ENCODE assay signal across 8 mouse cellular contexts in the genomic region with DNA sequence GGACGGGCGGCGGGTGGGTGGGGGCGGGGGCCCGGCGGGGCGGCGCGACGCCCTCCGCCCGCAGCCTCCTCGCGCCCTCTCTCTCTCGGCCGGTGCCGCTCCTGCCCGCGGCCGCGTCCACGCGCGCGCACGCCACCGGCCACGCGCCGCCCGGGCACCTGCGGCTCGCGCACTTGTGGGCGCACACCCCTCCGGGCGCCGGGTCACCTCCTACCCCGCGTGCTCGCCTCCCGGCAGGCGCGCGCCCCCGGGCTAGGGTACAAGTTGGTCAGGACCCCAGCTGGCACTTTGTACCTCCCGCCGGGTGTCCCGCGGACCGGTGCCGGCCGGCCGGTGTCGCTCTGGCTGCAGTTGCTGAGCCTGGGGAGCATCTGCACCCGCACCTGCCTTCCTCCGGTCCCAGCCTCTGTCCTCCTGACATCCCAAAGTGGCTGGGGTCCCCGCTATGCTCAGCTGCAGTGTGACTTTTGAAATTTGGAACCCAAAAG. TPM values are rescaled to one million over a fixed set of nuclear protein-coding genes. Genes with fewer than 3 reads are reported as not detected.
DNase-seq lines count a peak whose midpoint lies in the region; ATAC-seq and TF ChIP-seq lines count a peak whose summit lies in the region.

No protein-coding gene starts in this region.

- no peak for TF ChIP-seq CTCF in lung, embryonic 14.5 days (IDR thresholded peaks at IDR 0.05; ENCODE audit: low read depth)

- H3K9me3 ChIP-seq in forebrain, embryonic 15.5 days, result no peaks in the 10 kb centered on the region
- no peaks in the 10 kb centered on the region for H3K9me3 ChIP-seq in lung, embryonic 14.5 days (ENCODE audit: low read depth, low read length)

- H3K4me1 ChIP-seq in brown adipose tissue, adult 24 weeks (ENCODE audit: control insufficient read depth, insufficient read depth, insufficient read length, low read length), result no peaks in the 10 kb centered on the region
- H3K4me1 ChIP-seq in forebrain, embryonic 15.5 days, result peaks cover 15% of the 10 kb centered on the region; the same call in 1 of the 2 replicates
- H3K4me1 ChIP-seq in lung, embryonic 14.5 days (ENCODE audit: insufficient read depth), result no peaks in the 10 kb centered on the region

- peak; percentile 71 for ATAC-seq in forebrain, embryonic 15.5 days (replicated peaks)
- peak; percentile 66 for ATAC-seq in lung, embryonic 14.5 days (ENCODE audit: insufficient read depth)

- no peaks in the 10 kb centered on the region for H3K27me3 ChIP-seq in forebrain, embryonic 15.5 days
- 0 out of 2 replicates have a peak, but pooled peaks cover 4% of the 10 kb centered on the region for H3K27me3 ChIP-seq in lung, embryonic 14.5 days (ENCODE audit: insufficient read depth, low read length)

- peak overlapping the region; percentile 75 for H3K9ac ChIP-seq in forebrain, embryonic 15.5 days (replicated peaks)
- peak overlapping the region; percentile 67 for H3K9ac ChIP-seq in lung, embryonic 14.5 days

- H3K27ac ChIP-seq in brown adipose tissue, adult 24 weeks (replicated peaks; ENCODE audit: low read depth, low read length), result no peak overlapping the region
- peak overlapping the region; percentile 72 for H3K27ac ChIP-seq in forebrain, embryonic 15.5 days (replicated peaks)
- H3K27ac ChIP-seq in lung, embryonic 14.5 days (ENCODE audit: low read depth), result no peak overlapping the region

- WGBS in forebrain, embryonic 15.5 days, result 1% methylated on average over 54 of the region's 58 CpGs
- under 1% methylated on average over 36 of the region's 58 CpGs for WGBS in lung, embryonic 14.5 days

- peak; percentile 52 for DNase-seq in Muller cell, postnatal 12 days (ENCODE audit: inconsistent ontology term)
- peak; percentile 40 for DNase-seq in heart, postnatal 4 days
- peak; percentile 14 to 26 for DNase-seq in layer of hippocampus, adult 8-10 months (ENCODE audit: low spot score in 2 of 2)
- DNase-seq in lung, embryonic 14.5 days, result peak; percentile 51
- DNase-seq in retina, embryonic 14.5 days (ENCODE audit: low spot score), result peak; percentile 65
- DNase-seq in urinary bladder, postnatal 36 days (ENCODE audit: low spot score in 2 of 2), result peak; percentile 3 to 10

- no peaks in the 10 kb centered on the region for H3K36me3 ChIP-seq in forebrain, embryonic 15.5 days
- no peaks in the 10 kb centered on the region for H3K36me3 ChIP-seq in lung, embryonic 14.5 days (ENCODE audit: insufficient read depth)

- H3K4me2 ChIP-seq in forebrain, embryonic 15.5 days (replicated peaks), result peak overlapping the region; percentile 90
- H3K4me2 ChIP-seq in lung, embryonic 14.5 days, result peak overlapping the region; percentile 95

- peak overlapping the region; percentile 61 for H3K4me3 ChIP-seq in brown adipose tissue, adult 24 weeks (ENCODE audit: insufficient read depth, low read depth, low read length)
- peak overlapping the region; percentile 89 for H3K4me3 ChIP-seq in forebrain, embryonic 15.5 days
- H3K4me3 ChIP-seq in lung, embryonic 14.5 days (ENCODE audit: low read depth, low read length), result peak overlapping the region; percentile 71

RNA-seq across cellular contexts. Expression of a gene that starts 0.7 kb away (rescaled TPM):
- 8.3 and 8.7 TPM in 2 replicates for polyA plus RNA-seq in brown adipose tissue, adult 24 weeks (2012; ENCODE audit: insufficient read depth, insufficient read length, missing spikeins)
- 90.6 and 93.1 TPM in 2 replicates for polyA plus RNA-seq in forebrain, embryonic 15.5 days (2015; fragmentation: Nextera tagmentation; extraction: Ambion mirVana)
- total RNA-seq in heart, postnatal 4 days (2021), result 10 to 100 TPM; 10.3 to 11.3 TPM
- 10 to 100 TPM; 48.3 to 54.4 (median 52.3) TPM for total RNA-seq in layer of hippocampus, adult 8-10 months (2022)
- polyA plus RNA-seq in lung, embryonic 14.5 days (2014; fragmentation: Nextera tagmentation; extraction: Ambion mirVana), result 31.1 and 31.9 TPM in 2 replicates

RNA-seq across cellular contexts. Expression of a gene that starts 6.3 kb away (rescaled TPM):
- not detected in 2 replicates for polyA plus RNA-seq in brown adipose tissue, adult 24 weeks (2012; ENCODE audit: insufficient read depth, insufficient read length, missing spikeins)
- not detected in 2 replicates for polyA plus RNA-seq in forebrain, embryonic 15.5 days (2015; fragmentation: Nextera tagmentation; extraction: Ambion mirVana)
- total RNA-seq in heart, postnatal 4 days (2021), result not detected
- total RNA-seq in layer of hippocampus, adult 8-10 months (2022), result not detected
- polyA plus RNA-seq in lung, embryonic 14.5 days (2014; fragmentation: Nextera tagmentation; extraction: Ambion mirVana), result not detected in 2 replicates

Comparison
In these comparisons a context has a peak if more than half of its experiments do, and no peak if none do; other contexts are left out.
1. DNase-seq: peak in every context shown above with its lines; median percentile 65 in retina, embryonic 14.5 days; 52 in Muller cell, postnatal 12 days; 51 in lung, embryonic 14.5 days; 40 in heart, postnatal 4 days; 20 in layer of hippocampus, adult 8-10 months; 6 in urinary bladder, postnatal 36 days.